Mouse (Mus musculus): ENCODE data around the gene Sptb. TPM values are rescaled to one million over a fixed set of nuclear protein-coding genes. Genes with fewer than 3 reads are reported as not detected.
A peak's percentile ranks its signal among the peaks of the same experiment; 100 is the strongest.

The Sptb gene
- total RNA-seq, 2 experiments from 2014 or later, result 51.1 to 52.3 TPM

DNA sequence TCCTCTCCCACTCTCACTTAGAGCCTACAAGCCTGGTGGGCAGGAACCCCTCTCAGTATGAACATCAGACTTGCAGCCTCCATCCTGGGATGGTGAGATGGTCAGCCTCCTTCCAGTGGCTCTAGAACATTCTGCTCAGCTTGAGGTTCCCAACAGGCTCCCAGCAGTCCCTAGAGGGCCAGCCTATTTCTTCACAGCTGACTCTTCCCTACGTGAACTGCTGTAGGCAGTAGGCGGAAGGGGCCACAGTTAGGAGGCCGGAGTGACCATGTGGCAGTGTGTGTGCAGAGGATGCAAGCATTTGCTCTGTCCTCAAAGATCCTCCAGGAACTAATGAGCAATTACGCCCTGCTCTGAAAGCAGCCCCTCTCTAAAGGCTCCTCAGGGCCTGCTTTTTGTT lies 92.2 kb downstream of the Sptb start:
- intact Hi-C loops (cut with DNase I), result no loop called here
- DNase-seq (ENCODE audit: extremely low spot score in 1 of 2, low spot score in 2 of 2), result peak in 1 of 2 experiments; percentile 24

DNA sequence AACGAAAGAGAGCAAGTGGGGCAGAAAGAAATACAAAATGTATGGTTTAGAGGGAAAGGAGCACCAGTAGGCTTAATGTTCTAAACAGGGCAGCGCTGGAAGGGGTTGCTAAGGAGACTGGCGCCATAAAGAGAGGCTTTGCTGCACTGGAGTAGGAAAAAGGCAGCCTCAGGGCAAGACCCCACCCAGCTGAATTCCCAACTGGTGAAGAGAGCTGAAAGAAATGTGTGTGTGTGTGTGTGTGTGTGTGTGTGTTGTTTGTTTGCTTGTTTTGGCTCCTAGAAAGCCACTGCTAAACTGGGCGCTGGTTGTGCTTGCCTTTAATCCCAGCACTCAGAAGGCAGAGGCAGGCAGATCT lies 94.8 kb downstream of the Sptb start:
- no peak for DNase-seq (ENCODE audit: extremely low spot score in 1 of 2, low spot score in 2 of 2)
- intact Hi-C loops (cut with DNase I), result no loop called here

DNA sequence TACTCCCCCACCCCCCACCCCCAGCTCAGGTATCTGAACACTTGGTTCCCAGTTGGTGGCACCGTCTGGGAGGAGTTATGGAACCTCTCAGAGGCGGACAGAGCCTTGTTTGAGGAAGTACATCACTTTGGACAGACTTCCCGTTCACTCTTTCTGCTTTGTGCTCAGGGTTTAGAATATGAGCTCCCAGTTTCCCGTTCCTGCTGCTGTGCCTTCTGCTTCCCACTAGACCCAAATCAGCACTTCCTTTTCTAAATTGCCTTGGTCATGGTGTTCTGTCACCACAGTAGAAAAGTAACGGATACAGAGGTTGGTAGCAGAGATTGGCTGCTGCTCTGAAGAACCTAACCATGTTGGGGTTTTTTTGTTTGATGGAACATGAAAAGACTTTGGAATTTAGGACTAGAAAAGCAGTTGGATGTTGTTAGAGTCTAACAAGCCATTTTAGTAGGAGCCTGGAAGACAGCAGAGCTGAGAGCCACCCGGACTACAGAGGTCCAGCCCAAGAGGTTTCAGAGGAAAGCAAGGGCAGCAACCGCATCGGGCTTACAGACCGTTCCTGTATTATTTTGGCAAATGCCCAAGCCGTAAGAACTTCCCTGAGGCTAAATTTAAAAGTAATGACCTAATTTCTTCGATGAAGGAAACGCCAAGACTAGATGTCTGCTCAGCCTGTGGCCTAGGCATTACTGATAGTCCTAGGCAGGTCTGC lies 95.3 kb downstream of the Sptb start:
- peak; percentile 26 to 40 for DNase-seq (ENCODE audit: extremely low spot score in 1 of 2, low spot score in 2 of 2)
- intact Hi-C loops (cut with DNase I), result no loop called here

DNA sequence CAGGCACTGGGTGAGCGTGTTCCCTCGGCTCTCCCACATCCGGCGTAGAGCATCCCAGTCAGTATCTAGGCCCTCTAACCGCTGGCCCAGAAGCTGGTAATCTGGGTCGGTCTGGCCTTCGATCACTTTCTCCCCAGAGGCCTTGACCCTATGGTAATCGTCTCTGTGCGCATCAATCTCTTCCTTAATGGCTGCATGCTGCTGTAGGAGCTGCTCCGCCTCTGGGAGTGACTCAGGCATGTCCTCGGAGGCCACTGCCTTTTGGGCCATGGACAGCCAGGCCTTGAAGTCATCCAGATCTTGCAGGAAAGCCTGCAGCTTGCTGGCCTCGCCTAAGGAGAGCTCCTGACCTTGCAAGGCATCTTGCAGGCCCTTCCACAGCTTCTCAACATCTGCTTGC lies 97.7 kb downstream of the Sptb start:
- intact Hi-C loops (cut with DNase I), result no loop called here
- no peak for DNase-seq (ENCODE audit: extremely low spot score in 1 of 2, low spot score in 2 of 2)

DNA sequence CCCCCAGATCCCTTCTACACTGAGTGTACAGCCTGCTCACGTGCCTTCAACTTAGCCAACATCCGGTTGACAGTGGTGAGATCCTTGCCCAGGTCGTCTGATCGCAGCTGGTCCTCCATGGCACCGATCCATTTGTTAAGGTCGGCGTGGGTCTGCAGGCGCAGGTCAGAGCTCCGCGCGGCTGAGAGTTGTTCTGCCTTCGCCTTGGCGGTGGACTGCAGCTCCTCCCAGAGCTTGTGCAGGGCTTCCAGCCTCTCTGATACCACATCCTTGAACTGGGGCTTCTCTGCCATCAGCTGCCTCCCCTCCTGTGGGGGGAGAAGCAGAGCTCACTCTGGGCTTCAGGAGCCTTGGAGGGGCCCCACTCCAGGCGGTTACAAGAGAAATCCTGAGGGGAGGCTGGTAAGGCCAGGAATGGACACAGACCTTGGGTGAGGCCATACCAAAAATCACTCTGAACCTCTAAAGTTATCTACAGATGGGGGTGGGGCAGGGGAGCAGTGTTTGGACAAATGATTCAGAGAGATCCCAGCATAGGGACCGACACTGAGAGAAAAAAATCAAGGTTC lies 101.3 kb downstream of the Sptb start:
- intact Hi-C loops (cut with DNase I), result no loop called here
- no peak for DNase-seq (ENCODE audit: extremely low spot score in 1 of 2, low spot score in 2 of 2)

DNA sequence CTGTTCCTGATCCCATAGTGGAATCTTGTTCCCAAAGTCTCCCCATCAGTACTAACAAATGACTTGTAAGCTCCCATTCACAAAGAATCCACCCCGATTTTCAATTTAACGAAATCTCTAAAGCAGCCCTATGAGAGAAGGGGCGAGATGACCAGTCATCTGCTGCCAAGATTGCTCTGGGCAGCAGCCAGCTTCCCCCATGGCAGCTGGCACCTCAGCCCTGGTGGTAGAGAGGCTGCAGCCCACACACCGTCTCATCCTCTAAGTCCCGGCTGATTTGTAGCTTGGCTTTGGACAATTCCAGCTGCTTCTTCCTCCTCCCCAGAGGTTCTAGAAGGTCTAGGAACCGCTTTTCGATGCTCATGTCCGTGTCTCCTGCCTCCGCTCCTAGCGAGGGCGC lies 102.1 kb downstream of the Sptb start:
- DNase-seq (ENCODE audit: extremely low spot score in 1 of 2, low spot score in 2 of 2), result peak in 1 of 2 experiments; percentile 9
- intact Hi-C loops (cut with DNase I), result no loop called here

DNA sequence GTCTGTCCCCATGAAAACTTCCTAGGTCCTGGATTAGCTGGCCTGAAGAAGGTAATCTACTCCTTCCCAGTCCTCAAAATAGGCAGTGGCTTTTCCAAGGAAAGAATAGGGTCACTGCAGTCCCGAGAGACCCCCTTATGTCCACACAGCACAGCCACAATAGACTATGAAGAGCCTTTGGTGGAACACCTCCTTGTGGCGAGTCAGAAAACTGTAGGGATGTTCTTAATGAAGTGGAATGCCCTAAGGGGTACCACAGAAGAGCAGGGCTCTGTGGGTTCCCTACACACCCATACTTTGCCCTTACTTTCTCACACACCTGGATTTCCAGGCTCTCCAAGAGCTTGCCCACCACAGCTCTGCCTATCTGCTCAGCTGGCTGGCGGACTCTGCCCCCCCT lies 104.5 kb downstream of the Sptb start:
- DNase-seq (ENCODE audit: extremely low spot score in 1 of 2, low spot score in 2 of 2), result peak in 1 of 2 experiments; percentile 10
- intact Hi-C loops (cut with DNase I), result no loop called here

DNA sequence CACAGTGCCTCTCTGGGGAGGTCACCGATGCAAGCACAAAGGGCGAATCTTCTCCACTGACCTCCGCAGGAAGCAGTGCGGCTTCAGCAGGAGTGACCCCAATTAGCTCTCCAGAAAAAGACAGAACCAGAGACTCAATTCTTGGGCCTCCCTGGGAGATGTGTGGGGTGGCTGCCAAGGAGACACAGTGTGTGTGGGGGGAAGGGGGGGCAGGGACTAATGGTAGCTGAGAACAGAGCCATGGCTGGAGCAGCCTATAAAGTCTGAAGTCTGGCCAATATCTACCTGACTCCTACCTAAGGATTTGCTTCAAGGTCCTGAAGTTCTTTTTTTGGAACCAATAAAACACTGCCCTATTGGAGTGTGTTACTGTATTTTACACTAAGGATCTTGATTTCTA lies 105.8 kb downstream of the Sptb start:
- intact Hi-C loops (cut with DNase I), result no loop called here
- DNase-seq (ENCODE audit: extremely low spot score in 1 of 2, low spot score in 2 of 2), result peak in 1 of 2 experiments; percentile 25

DNA sequence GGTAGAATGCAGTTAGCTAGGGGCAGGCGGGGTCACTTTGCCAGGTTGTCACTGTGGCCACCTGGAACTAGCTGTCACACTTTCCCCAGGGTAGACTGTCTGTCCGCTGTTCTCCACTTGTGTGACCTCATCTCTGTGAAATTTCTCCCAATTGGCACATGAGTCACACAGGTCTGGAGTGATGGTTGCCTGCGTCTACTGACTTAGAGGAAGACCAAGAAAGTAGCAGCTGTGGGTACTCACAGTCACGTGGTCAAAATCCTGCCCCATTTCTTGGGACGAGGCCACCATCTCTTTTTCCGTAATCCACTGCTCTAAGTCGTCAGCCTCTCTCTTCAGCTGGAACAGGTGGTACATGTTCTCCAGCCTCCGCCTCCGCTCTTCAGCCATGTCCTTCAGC lies 106.6 kb downstream of the Sptb start:
- intact Hi-C loops (cut with DNase I), result no loop called here
- DNase-seq (ENCODE audit: extremely low spot score in 1 of 2, low spot score in 2 of 2), result no peak

DNA sequence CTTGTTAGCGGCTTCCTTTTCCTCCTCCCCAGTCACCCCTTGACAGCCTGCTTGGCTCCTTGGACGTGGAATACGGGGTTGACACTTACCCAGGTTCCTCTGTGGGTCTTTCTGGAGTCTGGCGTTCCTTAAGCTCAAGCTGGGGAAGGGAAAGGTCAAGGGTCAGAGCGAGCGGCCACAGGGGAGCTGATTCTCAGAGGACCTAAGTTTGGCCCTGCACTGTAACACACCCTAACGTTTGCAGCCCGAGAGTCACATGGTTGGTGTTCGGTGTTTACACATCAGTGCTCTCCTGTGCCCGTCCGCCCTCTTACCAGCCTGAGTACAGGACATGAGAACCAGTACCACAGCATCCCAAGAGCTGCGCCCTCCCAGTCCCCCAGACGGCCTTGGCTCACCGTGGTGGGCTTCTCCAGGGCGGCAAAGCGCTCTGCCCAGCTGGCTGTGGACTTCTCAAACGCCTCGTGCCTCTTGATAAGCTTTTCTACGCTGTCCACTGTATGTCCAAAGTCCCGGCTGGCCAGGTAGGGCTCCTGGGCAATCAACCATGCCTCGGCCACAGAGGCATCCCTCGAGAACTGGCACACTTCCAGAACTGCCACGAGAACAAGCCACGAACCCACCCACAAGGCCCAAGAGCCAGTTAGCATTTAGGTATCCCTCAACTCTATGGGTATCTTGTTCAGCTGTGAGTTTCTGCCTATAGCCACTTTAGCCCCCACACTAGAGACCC lies 112.0 kb downstream of the Sptb start:
- intact Hi-C loops (cut with DNase I), result loop anchor here (5.0 to 10.0 kb wide), 2 partner anchors 101 to 234 kb away; partner anchors contain the start of gene Zbtb25
- DNase-seq (ENCODE audit: extremely low spot score in 1 of 2, low spot score in 2 of 2), result no peak

DNA sequence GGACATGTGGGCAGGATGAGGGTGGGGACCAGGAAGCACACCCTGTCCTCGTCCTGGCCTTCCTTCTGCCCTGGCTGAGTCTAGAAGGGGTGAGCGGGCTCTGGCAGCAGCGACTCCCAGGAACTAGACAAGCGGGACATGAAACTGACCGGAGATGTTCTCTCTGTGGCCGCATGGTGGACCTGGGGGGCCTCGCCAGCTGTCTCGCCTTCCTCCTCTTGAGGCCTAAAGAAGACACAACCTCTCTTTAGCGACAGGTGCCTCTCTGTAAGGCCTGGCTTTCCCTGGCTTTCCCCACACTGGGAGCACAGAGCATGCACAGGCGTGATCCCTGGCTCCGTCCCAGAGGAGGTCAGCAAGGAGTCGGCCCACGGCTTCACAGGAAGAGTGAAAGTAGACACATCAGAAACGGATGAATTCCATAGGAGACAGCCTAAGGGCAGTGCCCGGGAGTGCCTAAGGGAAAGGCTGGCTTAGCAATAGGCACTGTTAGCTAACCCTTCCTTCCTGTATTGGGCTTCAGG lies 112.7 kb downstream of the Sptb start:
- intact Hi-C loops (cut with DNase I), result loop anchor here (5.0 to 10.0 kb wide), 2 partner anchors 100 to 233 kb away; partner anchors contain the start of gene Zbtb25
- no peak for DNase-seq (ENCODE audit: extremely low spot score in 1 of 2, low spot score in 2 of 2)

DNA sequence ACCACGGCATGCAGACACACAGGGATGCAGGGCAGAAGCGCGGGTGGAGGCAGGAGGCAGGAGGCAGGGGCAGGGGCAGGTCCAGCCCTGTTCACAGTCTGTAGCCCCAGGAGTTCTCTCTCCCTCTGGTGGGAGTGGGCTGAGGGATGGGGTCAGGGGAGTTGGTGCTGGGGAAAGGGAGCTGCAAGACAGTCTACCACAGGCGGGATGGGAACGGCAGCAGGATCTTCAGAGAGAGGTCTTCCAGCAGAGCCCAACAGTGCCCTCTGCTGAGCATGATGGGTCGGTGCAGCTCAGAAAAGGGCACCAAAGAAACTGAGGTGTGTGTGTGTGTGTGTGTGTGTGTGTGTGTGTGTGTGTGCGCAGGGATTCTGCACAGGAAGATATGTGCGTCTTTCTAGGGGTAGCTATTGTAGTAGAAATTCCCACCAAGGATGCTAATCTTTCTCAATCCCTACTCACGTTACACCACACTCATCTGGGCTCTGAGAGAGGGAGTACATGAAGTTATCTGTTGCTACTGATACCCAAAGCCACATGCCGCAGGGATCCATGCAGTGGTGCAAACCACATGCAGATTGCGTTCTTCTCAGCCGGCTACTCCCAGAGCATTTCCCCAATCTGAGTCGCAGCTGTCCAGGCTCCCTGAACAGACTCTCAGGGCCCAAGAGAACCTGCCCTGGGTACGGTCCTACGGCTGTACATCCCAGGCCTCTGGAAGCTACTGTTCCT lies 113.9 kb downstream of the Sptb start:
- peak; percentile 70 to 85 for DNase-seq (ENCODE audit: extremely low spot score in 1 of 2, low spot score in 2 of 2)
- intact Hi-C loops (cut with DNase I), result loop anchor here (5.0 to 10.0 kb wide), 2 partner anchors 99 to 232 kb away; partner anchors contain the start of gene Zbtb25

DNA sequence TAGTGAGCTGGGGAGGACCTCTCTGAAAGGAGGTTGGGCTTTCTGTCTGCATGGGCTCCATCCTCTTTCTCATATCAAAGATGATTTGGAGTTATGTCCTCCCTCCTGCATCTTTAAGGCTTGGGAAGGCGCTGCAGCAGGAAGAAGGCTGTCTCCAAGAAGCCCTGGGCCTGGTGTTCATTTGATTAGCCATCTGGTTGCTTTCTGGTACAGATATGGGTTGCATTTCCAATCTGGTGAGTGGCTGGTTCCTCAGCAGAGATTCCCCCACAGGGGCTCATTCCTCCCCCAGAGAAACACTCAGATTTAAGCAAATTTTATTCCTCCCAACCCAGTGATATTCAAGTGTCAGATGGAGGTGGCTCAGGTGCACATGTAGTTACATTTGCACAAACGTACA lies 114.5 kb downstream of the Sptb start:
- no peak for DNase-seq (ENCODE audit: extremely low spot score in 1 of 2, low spot score in 2 of 2)
- intact Hi-C loops (cut with DNase I), result loop anchor here (5.0 to 10.0 kb wide), 2 partner anchors 99 to 231 kb away; partner anchors contain the start of gene Zbtb25

DNA sequence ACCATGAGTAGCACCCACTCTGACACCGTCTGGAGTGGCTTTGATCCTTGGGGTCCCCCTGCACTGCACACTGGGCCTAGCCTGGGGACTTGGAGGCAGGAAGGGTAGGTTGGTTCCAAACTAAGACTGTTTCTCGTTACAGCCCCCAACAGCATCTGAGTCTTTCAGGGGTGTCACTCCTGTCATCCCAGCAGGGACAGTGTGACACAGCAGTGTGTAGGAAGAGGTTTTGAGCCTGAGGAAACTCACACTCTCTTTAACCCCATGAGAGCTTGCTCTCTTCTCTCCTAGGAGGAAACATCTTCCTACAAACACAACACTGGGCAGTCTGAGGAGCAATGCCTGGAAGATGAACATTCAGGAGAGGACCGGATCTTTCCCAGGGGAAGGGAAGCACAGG lies 115.8 kb downstream of the Sptb start:
- no peak for DNase-seq (ENCODE audit: extremely low spot score in 1 of 2, low spot score in 2 of 2)

DNA sequence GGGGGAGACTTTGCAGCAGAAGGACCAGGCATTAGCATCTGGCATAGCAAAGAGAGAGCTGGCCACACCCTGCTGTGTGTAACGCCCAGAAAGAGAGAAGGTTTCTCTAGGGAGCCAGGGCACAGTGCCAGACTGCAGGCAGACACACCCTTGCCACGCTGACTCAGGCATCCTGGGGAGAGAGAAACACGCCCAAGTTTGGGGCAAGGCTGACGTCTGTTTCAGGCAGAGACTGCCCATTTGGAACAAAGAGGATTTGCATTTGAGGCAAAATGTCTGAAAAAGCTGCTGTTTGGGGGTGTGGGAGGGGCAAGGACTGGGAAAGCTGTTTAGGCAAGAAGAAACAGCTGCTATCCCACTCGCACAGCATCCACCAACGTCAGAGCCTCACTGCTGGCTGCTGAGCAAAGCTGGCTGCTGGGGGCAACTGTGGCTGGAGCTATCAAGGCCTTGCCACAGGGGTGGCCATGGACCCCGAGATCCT lies 116.5 kb downstream of the Sptb start:
- DNase-seq (ENCODE audit: extremely low spot score in 1 of 2, low spot score in 2 of 2), result peak; percentile 39 to 83
- intact Hi-C loops (cut with DNase I), result loop anchor here (5.0 to 10.0 kb wide), 2 partner anchors 128 to 229 kb away; partner anchors contain the start of gene Zbtb25

More for the DNA sequence above, 115.8 kb downstream of the Sptb start:
- intact Hi-C loops (cut with DNase I), result loop anchor here (5.0 to 10.0 kb wide), 2 partner anchors 128 to 230 kb away; partner anchors contain the start of gene Zbtb25

DNA sequence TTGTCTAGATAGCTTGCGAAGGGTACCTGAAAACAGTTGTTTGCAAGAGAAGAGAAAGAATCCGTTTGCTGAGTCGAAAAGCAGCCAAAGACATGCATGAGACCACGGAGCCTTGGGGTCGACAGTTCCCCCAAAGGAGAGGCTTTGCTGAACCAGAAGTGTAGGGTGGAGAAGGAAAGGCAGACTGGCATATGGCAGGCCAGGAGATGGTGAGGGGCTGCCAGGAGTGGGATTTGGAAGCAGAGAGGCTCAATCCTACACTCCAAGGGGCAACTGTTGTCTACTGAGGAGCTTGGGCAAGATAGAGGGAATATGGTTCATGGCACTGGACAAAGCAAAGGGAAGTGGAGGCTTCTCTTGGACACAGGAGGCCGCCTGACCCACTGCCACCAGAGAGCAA lies 117.1 kb downstream of the Sptb start:
- DNase-seq (ENCODE audit: extremely low spot score in 1 of 2, low spot score in 2 of 2), result no peak
- intact Hi-C loops (cut with DNase I), result loop anchor here (5.0 to 10.0 kb wide), 2 partner anchors 129 to 228 kb away; partner anchors contain the start of gene Zbtb25

DNA sequence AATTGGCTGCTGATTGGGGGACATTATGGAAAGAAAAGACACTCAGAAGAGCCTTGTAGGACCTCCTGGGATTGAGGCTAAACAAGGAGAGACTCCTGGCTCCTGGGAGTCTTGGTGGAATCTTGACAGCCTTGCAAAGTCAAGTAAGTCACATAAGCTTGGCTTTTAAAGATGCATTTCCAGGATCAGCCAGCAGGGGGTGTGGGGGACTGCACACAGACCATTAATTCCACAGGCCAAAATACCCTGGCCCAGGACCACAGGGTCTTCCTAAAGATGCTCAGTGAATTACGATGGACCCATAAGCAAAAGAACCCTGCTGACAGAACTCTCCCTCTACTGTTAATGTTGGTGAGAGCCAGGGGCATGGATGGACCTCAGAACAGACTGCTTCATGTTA lies 118.1 kb downstream of the Sptb start:
- peak in 1 of 2 experiments; percentile 41 for DNase-seq (ENCODE audit: extremely low spot score in 1 of 2, low spot score in 2 of 2)
- intact Hi-C loops (cut with DNase I), result loop anchor here (5.0 to 10.0 kb wide), 2 partner anchors 130 to 227 kb away; partner anchors contain the start of gene Zbtb25

DNA sequence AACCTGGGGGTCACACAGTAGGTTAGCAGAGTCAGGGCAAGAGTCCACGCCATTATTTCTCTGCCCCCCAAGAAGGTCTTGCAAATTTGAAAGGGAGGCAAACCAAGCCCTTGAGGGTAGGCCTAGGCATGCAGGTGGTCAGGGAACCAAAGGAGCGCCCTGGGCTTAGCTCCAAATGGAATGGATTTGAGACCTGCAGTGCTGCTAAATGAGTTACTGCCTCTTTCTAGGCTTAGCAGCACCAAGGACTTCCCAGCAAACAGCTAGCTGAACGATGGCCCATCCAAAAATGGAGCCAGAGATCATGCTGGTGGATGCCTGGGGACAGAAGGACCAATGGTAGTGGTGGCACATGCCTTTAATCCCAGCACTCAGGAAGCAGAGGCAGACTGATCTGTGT lies 119.3 kb downstream of the Sptb start:
- intact Hi-C loops (cut with DNase I), result loop anchor here (5.0 to 10.0 kb wide), 2 partner anchors 131 to 226 kb away; partner anchors contain the start of gene Zbtb25
- DNase-seq (ENCODE audit: extremely low spot score in 1 of 2, low spot score in 2 of 2), result no peak

Measured in left cerebral cortex, postnatal 10 days (tissue).